Mouse (Mus musculus): ENCODE measurements around the gene Mrgprb3. TPM values are rescaled to one million over a fixed set of nuclear protein-coding genes. Genes with fewer than 3 reads are reported as not detected.

Mrgprb3 gene
- polyA plus RNA-seq (2017; shearing (Covaris generic)): not detected

DNA sequence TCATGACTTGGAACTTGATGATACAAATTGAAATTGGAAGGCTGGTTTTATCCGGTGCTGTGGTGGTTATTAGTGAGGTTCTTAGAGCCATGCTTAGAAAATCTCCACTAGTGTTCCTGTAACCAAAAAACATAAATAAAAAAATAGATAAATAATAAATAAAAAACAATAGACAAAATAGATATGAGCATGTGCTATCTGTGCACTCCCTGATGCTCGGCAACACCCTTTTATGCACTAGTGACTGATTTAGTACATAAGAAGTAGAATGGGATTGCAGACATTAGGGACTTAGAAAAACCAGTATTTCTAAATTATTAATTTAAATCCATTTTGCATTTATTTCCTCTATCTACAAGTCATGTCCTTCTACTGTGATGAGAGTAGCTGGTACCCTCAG, at the start of gene Mrgprb3:
Gene Mrgprb3, minus strand, starts transcription at position 101 of the 400 bp plus-strand sequence.

Other genes starting within 250 kb of the Mrgprb3 start
- not detected for gene Mrgprb1, start 187.5 kb downstream of the Mrgprb3 start, polyA plus RNA-seq (2017; shearing (Covaris generic))
- gene Mrgprx2, start 144.5 kb downstream of the Mrgprb3 start, polyA plus RNA-seq (2017; shearing (Covaris generic)): not detected
- gene Mrgprb2, start 85.7 kb downstream of the Mrgprb3 start, polyA plus RNA-seq (2017; shearing (Covaris generic)): not detected
- gene Zdhhc13, start 145.2 kb upstream of the Mrgprb3 start, polyA plus RNA-seq (2017; shearing (Covaris generic)): 22.6 TPM
- not detected for gene Csrp3, start 204.2 kb upstream of the Mrgprb3 start, polyA plus RNA-seq (2017; shearing (Covaris generic))
- 0.27 TPM for gene E2f8, start 237.8 kb upstream of the Mrgprb3 start, polyA plus RNA-seq (2017; shearing (Covaris generic))